Mouse (Mus musculus): ENCODE data around the gene T2. TPM values are rescaled to one million over a fixed set of nuclear protein-coding genes. Genes with fewer than 3 reads are reported as not detected.

Gene T2
- polyA plus RNA-seq, 1 experiment from 2014 or later: 0.62 TPM

- H3K4me1 ChIP-seq (ENCODE audit: insufficient read depth, low read length): peaks cover 20% of the 10 kb centered on the region
- no peaks in the 10 kb centered on the region for H3K36me3 ChIP-seq (ENCODE audit: insufficient read depth, low read length)
- H3K9me3 ChIP-seq (ENCODE audit: low read length): no peaks in the 10 kb centered on the region
- peaks cover 98% of the 10 kb centered on the region for H3K27me3 ChIP-seq (ENCODE audit: insufficient read depth, low read length)
- WGBS: 2% methylated on average over 17 of the region's 17 CpGs
- no peak overlapping the region for H3K9ac ChIP-seq (replicated peaks; ENCODE audit: low read length)
- no peak overlapping the region for H3K4me3 ChIP-seq (ENCODE audit: low read length)
- H3K4me2 ChIP-seq (replicated peaks; ENCODE audit: low read depth, low read length): no peak overlapping the region
- H3K27ac ChIP-seq (ENCODE audit: low read length): no peak overlapping the region
- ATAC-seq (ENCODE audit: low FRiP score, low TSS enrichment): no peak
These were observed 76.5 kb downstream of the T2 start for GRCm38 (mm10) chr17:8432179-8432800.

- Histone ChIP-seq H3K27ac (ENCODE audit: low read length) (no peak overlapping the region), H3K36me3 (ENCODE audit: insufficient read depth, low read length) (no peaks in the 10 kb centered on the region), H3K27me3 (ENCODE audit: insufficient read depth, low read length) (peaks cover 100% of the 10 kb centered on the region), H3K9me3 (ENCODE audit: low read length) (no peaks in the 10 kb centered on the region), H3K4me3 (ENCODE audit: low read length) (peak overlapping the region; percentile 39), H3K4me2 (replicated peaks; ENCODE audit: low read depth, low read length) (peak overlapping the region; percentile 53), H3K9ac (replicated peaks; ENCODE audit: low read length) (no peak overlapping the region), H3K4me1 (ENCODE audit: insufficient read depth, low read length) (peaks cover 20% of the 10 kb centered on the region)
- ATAC-seq (ENCODE audit: low FRiP score, low TSS enrichment): 0 out of 2 replicates have a peak, but pooled peaks have one; percentile 12
- WGBS: under 1% methylated on average over 52 of the region's 52 CpGs
These were observed 77.6 kb downstream of the T2 start for GRCm38 (mm10) chr17:8433121-8433977.

GRCm38 (mm10) chr17:8433978-8434960, 78.5 kb downstream of the T2 start, which contains the start of gene T:
TSS of gene T (plus strand) at chr17:8434423.
- 0 out of 2 replicates have a peak, but pooled peaks have one; percentile 12 for ATAC-seq (ENCODE audit: low FRiP score, low TSS enrichment)
- Histone ChIP-seq H3K27me3 (ENCODE audit: insufficient read depth, low read length) (peaks cover 100% of the 10 kb centered on the region), H3K4me3 (ENCODE audit: low read length) (peak within 1 kb of the TSS; percentile 39), H3K27ac (ENCODE audit: low read length) (no peak within 1 kb of the TSS), H3K4me2 (replicated peaks; ENCODE audit: low read depth, low read length) (peak within 1 kb of the TSS; percentile 53), H3K4me1 (ENCODE audit: insufficient read depth, low read length) (peaks cover 20% of the 10 kb centered on the region), H3K9ac (replicated peaks; ENCODE audit: low read length) (no peak within 1 kb of the TSS), H3K36me3 (ENCODE audit: insufficient read depth, low read length) (no peaks in the 10 kb centered on the region), H3K9me3 (ENCODE audit: low read length) (no peaks in the 10 kb centered on the region)
- under 1% methylated on average over 61 of the region's 65 CpGs for WGBS

GRCm38 (mm10) chr17:8436184-8436583, 80.4 kb downstream of the T2 start:
- peaks cover 20% of the 10 kb centered on the region for H3K4me1 ChIP-seq (ENCODE audit: insufficient read depth, low read length)
- no peak overlapping the region for H3K27ac ChIP-seq (ENCODE audit: low read length)
- no peaks in the 10 kb centered on the region for H3K36me3 ChIP-seq (ENCODE audit: insufficient read depth, low read length)
- H3K9ac ChIP-seq (replicated peaks; ENCODE audit: low read length): no peak overlapping the region
- no peak overlapping the region for H3K4me3 ChIP-seq (ENCODE audit: low read length)
- 40% methylated on average over 7 of the region's 7 CpGs for WGBS
- no peaks in the 10 kb centered on the region for H3K9me3 ChIP-seq (ENCODE audit: low read length)
- H3K27me3 ChIP-seq (ENCODE audit: insufficient read depth, low read length): peaks cover 82% of the 10 kb centered on the region
- no peak for ATAC-seq (ENCODE audit: low FRiP score, low TSS enrichment)
- no peak overlapping the region for H3K4me2 ChIP-seq (replicated peaks; ENCODE audit: low read depth, low read length)

GRCm38 (mm10) chr17:8444062-8444461, 88.3 kb downstream of the T2 start:
- no peak overlapping the region for H3K4me2 ChIP-seq (replicated peaks; ENCODE audit: low read depth, low read length)
- H3K4me3 ChIP-seq (ENCODE audit: low read length): no peak overlapping the region
- H3K9ac ChIP-seq (replicated peaks; ENCODE audit: low read length): no peak overlapping the region
- WGBS: 57% methylated on average over 3 of the region's 3 CpGs
- H3K27ac ChIP-seq (ENCODE audit: low read length): no peak overlapping the region
- 0 out of 2 replicates have a peak, but pooled peaks cover 4% of the 10 kb centered on the region for H3K4me1 ChIP-seq (ENCODE audit: insufficient read depth, low read length)
- H3K9me3 ChIP-seq (ENCODE audit: low read length): no peaks in the 10 kb centered on the region
- no peak for ATAC-seq (ENCODE audit: low FRiP score, low TSS enrichment)
- peaks cover 9% of the 10 kb centered on the region; the same call in 1 of the 2 replicates for H3K27me3 ChIP-seq (ENCODE audit: insufficient read depth, low read length)
- no peaks in the 10 kb centered on the region for H3K36me3 ChIP-seq (ENCODE audit: insufficient read depth, low read length)

- ATAC-seq (ENCODE audit: low FRiP score, low TSS enrichment): no peak
- Histone ChIP-seq H3K27me3 (ENCODE audit: insufficient read depth, low read length) (no peaks in the 10 kb centered on the region; the same call in 1 of the 2 replicates), H3K9me3 (ENCODE audit: low read length) (no peaks in the 10 kb centered on the region), H3K36me3 (ENCODE audit: insufficient read depth, low read length) (no peaks in the 10 kb centered on the region), H3K4me2 (replicated peaks; ENCODE audit: low read depth, low read length) (0 out of 2 replicates have a peak overlapping the region, but pooled peaks have one; percentile 5), H3K9ac (replicated peaks; ENCODE audit: low read length) (no peak overlapping the region), H3K4me3 (ENCODE audit: low read length) (no peak overlapping the region), H3K4me1 (ENCODE audit: insufficient read depth, low read length) (0 out of 2 replicates have a peak, but pooled peaks cover 4% of the 10 kb centered on the region), H3K27ac (ENCODE audit: low read length) (no peak overlapping the region)
- 10% methylated on average over 9 of the region's 9 CpGs for WGBS
These were observed 91.9 kb downstream of the T2 start for GRCm38 (mm10) chr17:8447676-8448192.

GRCm38 (mm10) chr17:8448324-8448723, 92.5 kb downstream of the T2 start:
- Histone ChIP-seq H3K9ac (replicated peaks; ENCODE audit: low read length) (no peak overlapping the region), H3K27ac (ENCODE audit: low read length) (no peak overlapping the region), H3K4me1 (ENCODE audit: insufficient read depth, low read length) (0 out of 2 replicates have a peak, but pooled peaks cover 4% of the 10 kb centered on the region), H3K27me3 (ENCODE audit: insufficient read depth, low read length) (no peaks in the 10 kb centered on the region), H3K9me3 (ENCODE audit: low read length) (no peaks in the 10 kb centered on the region), H3K4me2 (replicated peaks; ENCODE audit: low read depth, low read length) (no peak overlapping the region), H3K36me3 (ENCODE audit: insufficient read depth, low read length) (no peaks in the 10 kb centered on the region), H3K4me3 (ENCODE audit: low read length) (no peak overlapping the region)
- no peak for ATAC-seq (ENCODE audit: low FRiP score, low TSS enrichment)
- WGBS: 69% methylated on average over 3 of the region's 3 CpGs

GRCm38 (mm10) chr17:8455196-8455595, 99.4 kb downstream of the T2 start:
- H3K4me1 ChIP-seq (ENCODE audit: insufficient read depth, low read length): peaks cover 7% of the 10 kb centered on the region; the same call in 1 of the 2 replicates
- no peaks in the 10 kb centered on the region for H3K36me3 ChIP-seq (ENCODE audit: insufficient read depth, low read length)
- no peaks in the 10 kb centered on the region for H3K27me3 ChIP-seq (ENCODE audit: insufficient read depth, low read length)
- H3K4me3 ChIP-seq (ENCODE audit: low read length): no peak overlapping the region
- no peak overlapping the region for H3K27ac ChIP-seq (ENCODE audit: low read length)
- WGBS: 18% methylated on average over 6 of the region's 6 CpGs
- no peaks in the 10 kb centered on the region for H3K9me3 ChIP-seq (ENCODE audit: low read length)
- no peak overlapping the region for H3K9ac ChIP-seq (replicated peaks; ENCODE audit: low read length)
- no peak overlapping the region for H3K4me2 ChIP-seq (replicated peaks; ENCODE audit: low read depth, low read length)
- ATAC-seq (ENCODE audit: low FRiP score, low TSS enrichment): peak; percentile 69

GRCm38 (mm10) chr17:8455601-8456000, 99.8 kb downstream of the T2 start:
- Histone ChIP-seq H3K4me1 (ENCODE audit: insufficient read depth, low read length) (peaks cover 7% of the 10 kb centered on the region; the same call in 1 of the 2 replicates), H3K4me3 (ENCODE audit: low read length) (no peak overlapping the region)
- 0 out of 2 replicates have a peak, but pooled peaks have one; percentile 71 for ATAC-seq (ENCODE audit: low FRiP score, low TSS enrichment)

More at GRCm38 (mm10) chr17:8455601-8456000, 99.8 kb downstream of the T2 start:
- Histone ChIP-seq H3K4me2 (replicated peaks; ENCODE audit: low read depth, low read length) (no peak overlapping the region), H3K27me3 (ENCODE audit: insufficient read depth, low read length) (no peaks in the 10 kb centered on the region), H3K9ac (replicated peaks; ENCODE audit: low read length) (no peak overlapping the region), H3K9me3 (ENCODE audit: low read length) (no peaks in the 10 kb centered on the region), H3K36me3 (ENCODE audit: insufficient read depth, low read length) (no peaks in the 10 kb centered on the region), H3K27ac (ENCODE audit: low read length) (no peak overlapping the region)
- WGBS: 41% methylated on average over 7 of the region's 7 CpGs
